ENCODE assay signal across 13 mouse cellular contexts in genomic region chr16:58461856-58462518, GRCm38 (mm10). TPM values are rescaled to one million over a fixed set of nuclear protein-coding genes. Genes with fewer than 3 reads are reported as not detected.
DNase-seq lines count a peak whose midpoint lies in the region; ATAC-seq and TF ChIP-seq lines count a peak whose summit lies in the region.
"Had no signal": no experiment of that assay in that cellular context is flagged by ENCODE, and none has a peak within 500 bp of the region (broad histone marks: within the 10 kb centered on the region; RNA-seq: fewer than 3 reads in every experiment).

No protein-coding gene starts in this region.

- no peak overlapping the region for H3K4me3 ChIP-seq in heart, embryonic 13.5 days
- no peak overlapping the region for H3K4me3 ChIP-seq in heart, embryonic 12.5 days
- H3K4me3 ChIP-seq in midbrain, postnatal 0 days (ENCODE audit: low read depth, low read length) = no peak overlapping the region
- no peak overlapping the region for H3K4me3 ChIP-seq in midbrain, embryonic 13.5 days (replicated peaks)
- H3K4me3 ChIP-seq in cortical plate, adult 2 months (ENCODE audit: insufficient read depth, low read length) = no peak overlapping the region
- H3K4me3 ChIP-seq in stomach, postnatal 0 days (ENCODE audit: low read depth, low read length) = no peak overlapping the region
- H3K4me3 ChIP-seq: hindbrain, embryonic 15.5 days; lung, embryonic 15.5 days; myocyte had no signal

- no peak for TF ChIP-seq EP300 in stomach, postnatal 0 days (optimal IDR thresholded peaks at IDR 0.05)

- no peaks in the 10 kb centered on the region for H3K27me3 ChIP-seq in heart, embryonic 13.5 days (replicated peaks)
- no peaks in the 10 kb centered on the region for H3K27me3 ChIP-seq in heart, embryonic 12.5 days (replicated peaks)
- H3K27me3 ChIP-seq in midbrain, postnatal 0 days (ENCODE audit: insufficient read depth, low read length) = no peaks in the 10 kb centered on the region
- no peaks in the 10 kb centered on the region for H3K27me3 ChIP-seq in midbrain, embryonic 13.5 days
- H3K27me3 ChIP-seq in stomach, postnatal 0 days (ENCODE audit: control insufficient read depth, insufficient read depth, low read length) = no peaks in the 10 kb centered on the region
- H3K27me3 ChIP-seq: hindbrain, embryonic 15.5 days; lung, embryonic 15.5 days had no signal

- H3K4me1 ChIP-seq in heart, embryonic 13.5 days = peaks cover 39% of the 10 kb centered on the region
- H3K4me1 ChIP-seq in heart, embryonic 12.5 days (replicated peaks) = peaks cover 31% of the 10 kb centered on the region
- no peaks in the 10 kb centered on the region for H3K4me1 ChIP-seq in midbrain, postnatal 0 days (ENCODE audit: insufficient read depth, low read length)
- no peaks in the 10 kb centered on the region for H3K4me1 ChIP-seq in midbrain, embryonic 13.5 days (replicated peaks)
- no peaks in the 10 kb centered on the region for H3K4me1 ChIP-seq in cortical plate, adult 2 months (ENCODE audit: control insufficient read depth, insufficient read depth, low read length)
- H3K4me1 ChIP-seq in stomach, postnatal 0 days (replicated peaks; ENCODE audit: control insufficient read depth, insufficient read depth) = no peaks in the 10 kb centered on the region
- H3K4me1 ChIP-seq: hindbrain, embryonic 15.5 days; lung, embryonic 15.5 days had no signal

- TF ChIP-seq CTCF in midbrain, postnatal 0 days (IDR thresholded peaks at IDR 0.05) = peak; percentile 58
- peak; percentile 23; the same call in 1 of the 2 replicates for TF ChIP-seq CTCF in cortical plate, adult 2 months (IDR thresholded peaks at IDR 0.05; ENCODE audit: extremely low read depth, insufficient read depth, low read length)
- TF ChIP-seq CTCF in stomach, postnatal 0 days (IDR thresholded peaks at IDR 0.05; ENCODE audit: low read depth) = peak; percentile 67

- peaks cover 96% of the 10 kb centered on the region for H3K36me3 ChIP-seq in heart, embryonic 13.5 days
- peaks cover 73% of the 10 kb centered on the region for H3K36me3 ChIP-seq in heart, embryonic 12.5 days
- peaks cover 17% of the 10 kb centered on the region for H3K36me3 ChIP-seq in midbrain, postnatal 0 days (ENCODE audit: insufficient read depth, low read length)
- peaks cover 70% of the 10 kb centered on the region for H3K36me3 ChIP-seq in midbrain, embryonic 13.5 days
- H3K36me3 ChIP-seq in stomach, postnatal 0 days (ENCODE audit: control insufficient read depth, insufficient read depth, low read length) = peaks cover 5% of the 10 kb centered on the region

- no peaks in the 10 kb centered on the region for H3K9me3 ChIP-seq in heart, embryonic 13.5 days
- no peaks in the 10 kb centered on the region for H3K9me3 ChIP-seq in heart, embryonic 12.5 days (replicated peaks)
- H3K9me3 ChIP-seq in midbrain, postnatal 0 days (ENCODE audit: low read length) = no peaks in the 10 kb centered on the region
- H3K9me3 ChIP-seq in midbrain, embryonic 13.5 days = no peaks in the 10 kb centered on the region
- H3K9me3 ChIP-seq in stomach, postnatal 0 days (ENCODE audit: control insufficient read depth, low read length) = no peaks in the 10 kb centered on the region
- H3K9me3 ChIP-seq: hindbrain, embryonic 15.5 days; lung, embryonic 15.5 days had no signal

- DNase-seq in midbrain, postnatal 0 days (ENCODE audit: low spot score) = no peak
- DNase-seq in stomach, postnatal 0 days (ENCODE audit: low spot score) = no peak
- DNase-seq in embryo, embryonic 11 days = no peak
- DNase-seq: right cerebral cortex, postnatal 14 days; thymus, adult 2 months had no signal

- no peak overlapping the region for H3K27ac ChIP-seq in heart, embryonic 13.5 days (replicated peaks)
- H3K27ac ChIP-seq in heart, embryonic 12.5 days (ENCODE audit: poor library complexity, severe bottlenecking) = no peak overlapping the region
- no peak overlapping the region for H3K27ac ChIP-seq in midbrain, postnatal 0 days (ENCODE audit: low read depth, low read length)
- H3K27ac ChIP-seq in midbrain, embryonic 13.5 days = no peak overlapping the region
- H3K27ac ChIP-seq in cortical plate, adult 2 months (ENCODE audit: insufficient read depth, low read length) = no peak overlapping the region
- H3K27ac ChIP-seq in stomach, postnatal 0 days (replicated peaks) = no peak overlapping the region
- H3K27ac ChIP-seq: hindbrain, embryonic 15.5 days; lung, embryonic 15.5 days had no signal

- no peak for ATAC-seq in heart, embryonic 13.5 days (ENCODE audit: extremely low read depth, insufficient number of reproducible peaks, low FRiP score, low TSS enrichment)
- no peak for ATAC-seq in heart, embryonic 12.5 days (ENCODE audit: insufficient number of reproducible peaks, low FRiP score)
- ATAC-seq in midbrain, postnatal 0 days (ENCODE audit: low FRiP score) = no peak
- ATAC-seq in midbrain, embryonic 13.5 days = no peak
- no peak for ATAC-seq in stomach, postnatal 0 days (ENCODE audit: low FRiP score, low TSS enrichment)
- no peak for ATAC-seq in erythroblast, adult 5-6 weeks (replicated peaks; ENCODE audit: low FRiP score, poor library complexity, severe bottlenecking)

- no peak for TF ChIP-seq POLR2A in cortical plate, adult 2 months (IDR thresholded peaks at IDR 0.05; ENCODE audit: extremely low read depth, insufficient read depth, low read length)

- no peak overlapping the region for H3K9ac ChIP-seq in heart, embryonic 13.5 days
- H3K9ac ChIP-seq in heart, embryonic 12.5 days = no peak overlapping the region
- no peak overlapping the region for H3K9ac ChIP-seq in midbrain, postnatal 0 days (replicated peaks; ENCODE audit: low read length, poor library complexity, severe bottlenecking)
- H3K9ac ChIP-seq in midbrain, embryonic 13.5 days (replicated peaks) = no peak overlapping the region
- no peak overlapping the region for H3K9ac ChIP-seq in stomach, postnatal 0 days (ENCODE audit: low read length)
- H3K9ac ChIP-seq: hindbrain, embryonic 15.5 days; lung, embryonic 15.5 days had no signal

- H3K4me2 ChIP-seq in heart, embryonic 13.5 days = 0 out of 2 replicates have a peak overlapping the region, but pooled peaks have one; percentile 54
- H3K4me2 ChIP-seq in heart, embryonic 12.5 days = no peak overlapping the region
- H3K4me2 ChIP-seq in midbrain, postnatal 0 days (ENCODE audit: low read depth, low read length, poor library complexity, severe bottlenecking) = no peak overlapping the region
- H3K4me2 ChIP-seq in midbrain, embryonic 13.5 days (replicated peaks) = no peak overlapping the region
- H3K4me2 ChIP-seq in stomach, postnatal 0 days (replicated peaks; ENCODE audit: low read depth) = no peak overlapping the region
- H3K4me2 ChIP-seq: hindbrain, embryonic 15.5 days; lung, embryonic 15.5 days had no signal

- 87% methylated on average over 2 of the region's 2 CpGs for WGBS in heart, embryonic 13.5 days
- 85% methylated on average over 2 of the region's 2 CpGs for WGBS in heart, embryonic 12.5 days
- 90% methylated on average over 2 of the region's 2 CpGs for WGBS in midbrain, postnatal 0 days
- 89% methylated on average over 2 of the region's 2 CpGs for WGBS in midbrain, embryonic 13.5 days
- WGBS in stomach, postnatal 0 days = 82% methylated on average over 2 of the region's 2 CpGs

RNA-seq across cellular contexts. Expression of gene Dcbld2, which starts 53.7 kb away (rescaled TPM):
- polyA plus RNA-seq in heart, embryonic 13.5 days (2015; fragmentation: Nextera tagmentation; extraction: Ambion mirVana) = 8.0 and 8.5 TPM in 2 replicates
- polyA plus RNA-seq in heart, embryonic 12.5 days (2016; fragmentation: Nextera tagmentation; extraction: Ambion mirVana) = 16.1 and 18.5 TPM in 2 replicates
- 34.2 and 38.0 TPM in 2 replicates for total RNA-seq in midbrain, postnatal 0 days (2014; rRNA removed)
- polyA plus RNA-seq in midbrain, postnatal 0 days (2015; fragmentation: Nextera tagmentation; extraction: Ambion mirVana) = 3.1 and 3.7 TPM in 2 replicates
- polyA plus RNA-seq in midbrain, embryonic 13.5 days (2015; fragmentation: Nextera tagmentation; extraction: Ambion mirVana) = 6.1 TPM in 2 replicates
- polyA plus RNA-seq in cortical plate, adult 2 months (2012; rRNA removed) = 18.4 and 20.2 TPM in 2 replicates
- polyA plus RNA-seq in stomach, postnatal 0 days (2015; fragmentation: Nextera tagmentation; extraction: Ambion mirVana) = 3.7 and 4.5 TPM in 2 replicates
- 2.1 and 6.3 TPM in 2 replicates for total RNA-seq in erythroblast, adult 5-6 weeks (2015; ENCODE audit: low replicate concordance)
- total RNA-seq in erythroblast, adult 5-6 weeks (2017; ENCODE audit: low replicate concordance) = 0.17 and 2.9 TPM in 2 replicates
